Mouse (Mus musculus): ENCODE results near the gene Tnnt3.

The Tnnt3 gene

DNA sequence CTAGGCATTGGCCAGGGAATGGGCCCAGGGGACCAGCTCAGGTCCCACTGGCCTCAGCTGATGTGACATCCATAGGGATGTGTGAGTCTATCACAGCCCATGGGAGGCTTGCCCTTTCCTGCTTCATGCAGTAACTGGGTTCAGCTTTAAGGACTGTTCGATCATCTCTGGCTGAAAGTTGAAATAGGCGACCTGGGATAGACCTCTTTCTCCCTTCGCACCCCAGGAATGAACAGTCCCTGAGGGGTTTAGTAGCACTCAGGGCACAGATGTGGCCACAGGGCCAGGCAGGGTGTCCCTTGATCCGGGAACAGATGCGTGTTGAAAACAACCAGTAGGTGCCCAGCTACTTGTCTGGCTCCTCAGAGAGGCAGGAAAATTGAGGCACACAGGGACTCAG, 22.4 kb upstream of the Tnnt3 start:
- no peak for DNase-seq (ENCODE audit: low read depth, low spot score)

DNA sequence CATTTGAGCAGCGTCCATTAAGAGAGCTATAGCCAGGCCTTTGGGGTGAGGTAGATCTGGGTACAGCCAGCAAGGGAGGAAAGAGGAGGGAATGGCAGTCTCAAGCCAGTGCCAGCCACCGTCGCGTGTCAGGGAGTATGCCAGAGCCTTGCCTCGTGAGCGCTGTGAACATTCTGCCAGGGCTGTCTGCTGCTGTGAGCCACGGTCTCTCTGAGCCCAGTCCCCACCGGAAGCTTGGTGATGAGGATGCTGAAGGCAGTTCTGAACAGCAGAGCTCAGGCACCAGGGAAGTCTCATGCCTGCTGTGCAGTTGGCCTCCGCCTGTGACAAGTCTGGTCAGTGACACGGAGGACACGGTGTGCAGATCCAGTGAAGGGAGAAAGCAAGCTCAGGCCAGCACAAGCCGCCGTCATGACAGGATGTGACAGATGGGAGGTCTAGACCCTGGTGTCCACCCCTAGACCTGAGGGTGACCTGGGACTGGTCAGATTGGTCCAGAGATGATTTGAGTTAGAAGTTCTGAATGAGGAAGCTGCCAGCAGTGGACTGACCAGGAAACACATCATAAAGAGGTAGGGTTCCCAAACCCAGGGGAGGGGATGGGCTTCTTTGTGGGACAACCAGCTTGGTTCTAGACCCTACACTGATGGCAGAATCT, 21.7 kb upstream of the Tnnt3 start:
- no peak for DNase-seq (ENCODE audit: low read depth, low spot score)

DNA sequence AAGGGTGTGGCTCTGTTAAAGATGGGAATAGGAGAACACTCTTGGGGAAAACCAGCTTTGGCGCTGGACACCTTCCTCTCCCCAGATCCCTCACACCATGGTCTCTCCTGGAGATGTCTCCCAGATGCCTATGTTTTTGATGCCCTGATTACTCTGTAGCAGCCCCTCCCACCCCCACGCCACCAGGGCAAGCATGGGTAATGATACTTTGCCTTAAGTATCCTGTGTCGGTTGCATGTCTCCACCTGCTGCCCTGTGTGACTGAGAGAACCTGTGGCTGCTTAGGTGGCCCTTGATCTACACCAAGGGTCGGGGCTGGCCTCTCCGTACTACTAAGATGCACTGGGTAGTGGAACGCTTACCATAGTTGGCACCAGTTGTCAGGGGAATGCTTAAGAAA, 20.6 kb upstream of the Tnnt3 start:
- DNase-seq (ENCODE audit: low read depth, low spot score): no peak

DNA sequence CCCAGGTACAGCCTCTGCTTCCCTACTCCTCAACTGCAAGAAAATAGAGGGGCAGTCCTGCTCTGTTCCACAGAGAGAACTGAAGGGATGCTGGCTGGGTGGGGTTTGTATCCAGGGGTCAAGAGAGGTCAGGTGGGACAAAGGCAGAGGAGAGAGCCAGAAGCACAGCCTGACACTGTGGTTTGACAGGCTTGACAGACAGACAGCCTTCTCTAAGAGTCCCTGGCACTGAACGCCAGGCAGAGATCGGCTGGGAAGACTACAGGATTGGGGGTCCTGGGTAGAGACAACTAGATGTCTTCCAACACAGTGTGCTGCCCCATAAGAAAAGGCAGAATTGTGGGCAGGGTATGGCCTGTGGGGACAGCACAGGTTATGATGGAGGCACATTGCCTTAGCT, 20.1 kb upstream of the Tnnt3 start:
- no peak for DNase-seq (ENCODE audit: low read depth, low spot score)

DNA sequence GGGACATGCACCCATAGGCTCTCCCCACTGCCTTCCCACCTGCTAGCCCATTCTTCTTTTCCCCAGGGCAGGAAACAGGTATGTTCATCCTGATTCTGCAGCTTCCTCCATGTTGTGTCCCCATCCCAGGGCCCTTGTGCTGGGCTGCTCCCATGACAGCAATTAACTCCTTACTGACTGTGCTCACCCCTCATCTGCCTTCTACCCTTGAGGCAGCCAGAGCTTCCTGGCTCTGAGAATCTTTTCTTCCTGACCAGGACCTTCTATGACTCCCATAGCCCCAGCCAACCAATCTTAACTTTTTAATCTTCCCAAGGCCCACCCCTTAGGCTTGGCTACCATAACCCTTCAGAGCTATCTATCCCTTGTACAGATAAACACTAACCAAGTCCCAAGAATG, 19.3 kb upstream of the Tnnt3 start:
- no peak for DNase-seq (ENCODE audit: low read depth, low spot score)

DNA sequence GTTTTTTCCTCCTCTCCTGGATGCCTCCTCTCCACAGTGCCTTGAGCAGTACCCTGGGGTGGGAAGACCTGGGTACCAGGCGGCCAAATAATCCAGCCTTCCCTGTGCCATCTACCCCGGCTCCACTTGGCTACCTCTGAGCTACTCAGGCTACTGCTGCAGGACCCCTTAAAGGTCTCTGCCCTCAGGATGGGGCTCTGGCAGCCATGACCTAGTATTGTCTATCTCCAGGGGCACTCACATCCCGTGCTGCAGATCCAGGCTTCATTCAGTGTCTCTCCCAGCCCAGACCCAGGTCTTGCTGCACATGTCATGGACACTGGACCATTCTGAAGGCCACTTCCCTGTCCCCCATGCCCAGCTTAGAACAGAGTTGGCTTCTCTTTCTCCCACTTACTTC, 18.8 kb upstream of the Tnnt3 start:
- DNase-seq (ENCODE audit: low read depth, low spot score): no peak

DNA sequence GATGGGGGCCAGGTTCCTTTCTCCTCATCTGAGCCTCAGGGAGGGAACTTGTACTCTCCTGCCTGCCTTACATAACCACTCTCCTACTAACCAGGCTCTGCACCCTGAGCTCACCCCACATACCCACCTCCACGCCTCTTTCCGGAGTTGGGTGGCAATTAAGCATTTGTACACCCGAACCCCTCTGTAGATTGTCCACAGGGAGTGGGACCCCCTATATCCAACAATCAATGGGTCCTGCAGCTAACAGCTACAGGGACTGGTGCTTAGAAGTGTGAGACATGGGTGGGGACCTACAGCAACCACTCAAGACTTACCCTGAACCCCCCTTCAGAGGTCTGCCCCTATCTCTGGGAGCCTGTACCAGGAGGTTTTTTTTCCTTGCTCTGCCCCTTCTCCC, 18.0 kb upstream of the Tnnt3 start:
- no peak for DNase-seq (ENCODE audit: low read depth, low spot score)

DNA sequence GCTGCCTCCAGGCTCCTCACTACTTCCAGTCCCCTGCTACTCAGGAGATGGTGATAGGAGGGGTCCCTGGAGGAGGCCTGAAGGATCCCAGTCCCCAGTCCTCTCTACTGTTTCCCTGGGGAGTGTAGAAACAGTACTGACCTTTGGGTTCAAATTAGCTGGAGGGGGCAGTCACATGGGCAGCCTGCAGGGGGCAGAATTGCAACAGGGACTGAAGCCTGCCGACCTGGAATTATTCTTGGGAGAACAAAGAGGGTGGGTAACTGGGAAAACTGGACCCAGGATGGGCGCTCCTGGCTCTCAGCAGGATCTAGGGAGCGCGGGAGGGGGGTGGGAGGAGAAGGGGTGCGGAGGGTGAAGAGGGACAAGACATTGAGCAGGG, 17.5 kb upstream of the Tnnt3 start:
- peak; percentile 79 for DNase-seq (ENCODE audit: low read depth, low spot score)

DNA sequence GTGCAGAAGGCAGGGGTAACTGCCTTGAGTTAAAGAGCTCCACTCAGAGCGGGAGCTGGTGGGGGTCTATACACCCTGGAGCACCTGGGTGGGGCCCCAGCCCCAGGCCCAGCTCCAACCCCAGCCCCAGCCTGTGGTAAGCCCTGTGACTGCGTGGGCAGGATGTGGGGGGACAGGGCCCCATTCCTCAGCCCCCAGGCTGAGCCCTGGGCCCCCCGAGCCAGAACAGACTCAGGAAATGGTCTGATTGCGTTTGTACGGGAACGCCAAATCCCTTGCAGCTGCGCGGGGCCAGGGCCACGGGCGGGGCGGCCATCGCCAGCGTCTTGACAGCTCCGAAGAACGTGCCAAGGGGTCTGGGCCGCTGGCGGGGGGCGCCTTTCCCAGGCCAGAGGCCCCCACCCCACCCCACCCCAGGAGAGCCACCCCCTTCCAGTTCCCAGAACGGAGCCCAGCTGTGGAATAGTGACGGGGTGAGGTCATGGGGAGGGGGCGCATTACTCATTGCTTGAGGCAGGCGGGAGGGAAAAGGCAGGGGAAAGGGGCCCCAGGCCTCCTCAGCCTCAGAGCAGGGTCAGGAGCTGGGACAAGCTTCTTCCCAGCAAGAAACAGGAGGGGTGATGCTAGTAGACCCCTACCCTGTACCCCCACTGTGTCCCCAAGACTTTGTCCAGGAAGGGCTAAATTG, 16.9 kb upstream of the Tnnt3 start:
- DNase-seq (ENCODE audit: low read depth, low spot score): peak; percentile 73

DNA sequence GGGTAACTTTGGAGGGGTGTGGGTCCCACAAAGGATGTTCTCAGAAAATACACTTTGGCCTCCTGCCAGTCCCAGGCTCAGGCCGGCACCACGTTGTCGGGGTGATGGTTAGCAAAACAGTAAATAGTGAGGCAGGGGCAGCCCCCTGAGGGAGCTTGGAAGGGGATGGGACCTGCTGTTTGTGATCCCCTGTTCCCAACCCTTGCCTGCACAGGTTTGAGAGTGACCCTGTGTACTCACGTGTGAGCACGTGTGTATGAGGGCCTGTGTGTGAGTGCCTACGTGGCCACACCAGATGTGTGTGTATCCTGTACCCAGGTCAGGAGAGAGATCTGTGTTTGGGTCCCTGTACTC, 16.4 kb upstream of the Tnnt3 start:
- peak; percentile 67 for DNase-seq (ENCODE audit: low read depth, low spot score)

DNA sequence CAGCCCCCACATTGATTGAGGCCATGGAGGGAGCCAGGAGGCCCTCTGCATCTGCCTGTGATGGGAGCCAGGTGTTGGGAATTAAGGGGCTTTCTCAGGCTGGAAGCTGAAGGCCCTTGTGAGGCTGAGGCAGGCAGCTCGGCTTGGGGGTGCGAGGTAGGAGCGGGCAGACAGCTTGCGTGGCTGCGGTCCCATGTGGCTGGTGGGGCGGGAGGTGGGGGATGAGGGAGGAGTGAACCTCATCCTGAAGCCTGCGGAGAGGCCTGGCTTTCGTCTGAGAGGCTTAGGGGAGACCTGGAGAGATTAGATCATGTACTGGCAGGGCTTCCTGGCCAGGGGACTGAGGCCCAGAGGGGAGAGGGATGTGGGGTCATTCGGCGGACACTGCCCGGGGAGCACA, 15.5 kb upstream of the Tnnt3 start:
- peak; percentile 50 for DNase-seq (ENCODE audit: low read depth, low spot score)

DNA sequence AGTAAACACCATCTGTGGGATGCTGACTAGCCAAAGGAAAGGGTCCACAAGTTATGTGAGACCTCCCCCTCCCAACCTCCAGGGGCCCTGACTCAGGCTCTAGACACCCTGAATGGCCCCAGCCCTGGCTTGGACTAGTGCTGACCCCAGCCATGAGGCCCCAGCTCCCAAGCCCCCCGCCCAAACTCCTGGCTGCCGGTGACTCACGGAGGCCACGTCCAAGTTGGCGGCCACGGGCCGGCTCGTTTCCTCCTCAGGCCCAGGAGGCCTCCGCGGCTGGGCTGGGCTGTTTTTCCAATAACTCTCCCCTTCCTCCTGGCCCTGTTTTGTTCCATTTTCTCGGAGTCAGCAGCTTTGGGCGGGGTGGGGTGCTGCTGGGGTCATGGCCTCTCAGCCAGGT, 13.9 kb upstream of the Tnnt3 start:
- no peak for DNase-seq (ENCODE audit: low read depth, low spot score)

DNA sequence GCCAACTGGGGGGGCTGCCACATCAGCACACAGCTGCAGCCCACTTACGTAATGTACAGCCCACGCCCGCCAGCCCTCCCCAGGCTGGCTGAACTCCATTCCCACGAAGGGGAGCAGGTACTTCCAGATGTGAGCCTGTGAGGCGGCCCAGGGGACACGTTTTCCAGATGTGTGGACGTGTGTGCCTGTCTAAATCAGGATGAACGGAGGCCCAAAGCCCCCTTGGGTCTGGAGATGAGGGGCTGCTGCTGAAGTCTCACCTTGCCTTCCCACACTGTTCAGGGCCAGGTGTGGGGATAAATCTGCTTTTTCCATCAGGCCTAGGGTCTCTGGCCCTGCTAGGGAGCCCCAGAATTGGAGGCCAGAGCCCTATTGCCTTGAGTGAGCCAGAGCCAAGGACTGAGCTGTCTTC, 11.9 kb upstream of the Tnnt3 start:
- peak; percentile 62 for DNase-seq (ENCODE audit: low read depth, low spot score)

DNA sequence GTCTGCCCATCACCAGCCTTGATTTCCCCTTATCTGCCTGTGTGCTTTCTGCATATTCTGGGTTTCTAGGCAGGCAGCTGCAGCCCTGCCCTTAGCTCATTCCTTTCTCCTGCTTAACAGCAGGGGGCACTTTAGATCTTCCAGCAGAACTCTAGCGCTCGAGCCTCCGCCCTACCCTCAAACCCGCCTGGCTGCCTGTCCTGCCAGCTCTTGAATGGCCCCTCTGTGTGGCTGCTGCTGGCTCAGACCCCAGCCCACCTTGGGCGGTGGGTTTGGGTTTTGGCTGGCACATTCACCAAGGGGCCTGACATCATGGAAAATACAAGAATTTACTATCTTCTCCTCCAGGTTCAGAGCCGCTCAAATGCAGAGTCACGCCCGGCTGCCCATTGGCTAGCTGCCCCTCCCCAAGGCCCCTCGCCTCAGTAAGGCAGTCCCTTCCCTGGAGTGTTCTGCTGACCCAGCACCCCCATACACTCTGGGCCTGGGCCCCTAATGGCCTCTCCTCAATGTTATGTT, 11.2 kb upstream of the Tnnt3 start:
- peak; percentile 81 for DNase-seq (ENCODE audit: low read depth, low spot score)

DNA sequence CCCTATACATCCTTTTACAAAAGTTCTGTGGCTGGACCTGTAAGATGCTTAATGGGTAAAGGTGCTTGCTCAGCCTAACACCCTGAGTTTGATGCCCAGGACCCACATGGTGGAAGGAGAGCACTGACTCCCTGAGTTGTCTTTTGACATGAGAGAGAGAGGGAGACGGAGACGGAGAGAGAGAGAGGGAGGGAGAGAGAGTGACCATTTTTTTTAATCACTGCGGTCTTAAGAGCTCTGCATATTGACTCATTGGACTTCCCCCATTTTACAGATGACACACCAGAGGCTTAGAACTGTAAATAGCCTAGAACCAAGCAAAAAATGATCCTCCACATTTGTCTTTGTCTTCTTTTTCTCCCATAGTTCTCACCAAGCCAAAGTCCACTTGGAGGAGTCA, 10.6 kb upstream of the Tnnt3 start:
- no peak for DNase-seq (ENCODE audit: low read depth, low spot score)

DNA sequence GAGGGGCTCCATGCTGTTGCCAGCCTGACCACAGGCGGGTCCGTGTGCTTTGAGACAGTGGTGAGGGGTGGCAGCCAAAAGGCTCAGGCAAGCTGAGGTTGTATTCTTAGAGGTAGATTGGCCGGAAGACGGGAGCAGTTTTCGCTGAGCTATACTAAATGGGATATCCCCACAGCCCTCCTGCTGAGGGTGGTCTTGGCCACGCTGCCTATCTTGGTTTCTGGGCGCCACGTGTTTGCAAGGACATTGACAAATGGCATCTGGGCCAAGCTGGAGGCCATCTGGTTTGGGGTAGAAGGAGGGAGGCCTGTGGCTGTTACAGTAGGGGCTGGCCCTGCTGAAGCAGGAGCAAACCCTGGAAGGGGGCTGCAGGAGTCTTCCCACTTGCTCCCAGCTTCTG, 5.1 kb upstream of the Tnnt3 start:
- peak; percentile 42 for DNase-seq (ENCODE audit: low read depth, low spot score)

DNA sequence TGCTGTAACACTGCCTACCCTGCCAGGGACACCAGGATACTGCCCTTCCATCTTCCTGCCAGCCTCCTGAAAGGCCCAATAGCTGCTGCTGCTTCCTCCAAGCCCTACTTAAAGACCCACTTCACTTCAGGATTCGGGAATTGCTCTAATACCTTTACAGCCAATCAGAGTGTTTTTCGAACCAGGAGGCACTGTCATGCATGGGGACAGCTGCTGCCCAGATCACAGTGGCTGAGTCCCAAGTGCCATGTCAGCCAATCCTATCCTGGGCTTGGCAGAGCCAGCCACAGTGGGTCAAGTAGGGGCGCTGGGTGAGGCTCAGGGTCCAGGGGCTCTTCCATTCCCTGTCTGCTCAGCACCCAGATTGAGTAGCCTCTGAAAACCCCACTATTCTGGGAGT, 2.5 kb upstream of the Tnnt3 start:
- DNase-seq (ENCODE audit: low read depth, low spot score): no peak

DNA sequence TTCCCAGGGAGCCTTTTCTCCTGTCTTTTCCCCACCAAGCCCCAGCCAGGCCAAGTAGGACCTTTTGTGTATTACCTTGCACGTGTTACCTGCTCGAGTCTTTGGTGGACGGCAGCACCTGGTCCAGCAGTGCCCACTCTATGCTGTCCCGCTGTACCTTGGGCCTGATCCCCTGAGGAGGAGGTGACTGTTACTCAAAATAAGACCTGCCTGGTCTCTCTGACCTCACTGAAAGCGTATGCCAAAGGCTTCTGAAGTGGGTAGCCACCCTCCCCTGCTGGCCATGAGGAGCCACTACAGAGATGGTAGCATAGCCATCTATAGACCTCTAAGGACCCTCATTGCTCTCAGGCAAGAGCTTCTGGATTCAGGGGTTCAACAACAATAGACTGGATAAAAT, 1.8 kb upstream of the Tnnt3 start:
- no peak for DNase-seq (ENCODE audit: low read depth, low spot score)

DNA sequence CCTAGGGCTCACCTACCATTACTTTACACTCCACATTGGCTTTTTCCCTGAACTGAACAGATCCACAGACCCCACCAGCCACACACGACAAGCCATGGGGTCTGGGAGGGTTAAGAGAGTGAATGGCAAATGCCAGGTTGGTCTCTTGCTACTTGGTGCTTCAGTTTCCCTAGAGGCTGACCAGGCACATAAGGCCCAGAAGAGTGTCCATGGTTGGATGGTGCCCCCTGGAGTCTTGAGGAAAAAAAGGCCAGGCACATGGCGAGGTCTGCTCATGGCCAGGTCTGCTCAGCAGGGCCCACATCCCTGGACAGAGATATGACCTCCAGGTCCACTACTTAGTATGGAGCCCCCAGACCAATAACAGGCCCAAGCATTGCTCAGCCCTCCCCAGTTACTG, 861 bp upstream of the Tnnt3 start:
- DNase-seq (ENCODE audit: low read depth, low spot score): no peak

DNA sequence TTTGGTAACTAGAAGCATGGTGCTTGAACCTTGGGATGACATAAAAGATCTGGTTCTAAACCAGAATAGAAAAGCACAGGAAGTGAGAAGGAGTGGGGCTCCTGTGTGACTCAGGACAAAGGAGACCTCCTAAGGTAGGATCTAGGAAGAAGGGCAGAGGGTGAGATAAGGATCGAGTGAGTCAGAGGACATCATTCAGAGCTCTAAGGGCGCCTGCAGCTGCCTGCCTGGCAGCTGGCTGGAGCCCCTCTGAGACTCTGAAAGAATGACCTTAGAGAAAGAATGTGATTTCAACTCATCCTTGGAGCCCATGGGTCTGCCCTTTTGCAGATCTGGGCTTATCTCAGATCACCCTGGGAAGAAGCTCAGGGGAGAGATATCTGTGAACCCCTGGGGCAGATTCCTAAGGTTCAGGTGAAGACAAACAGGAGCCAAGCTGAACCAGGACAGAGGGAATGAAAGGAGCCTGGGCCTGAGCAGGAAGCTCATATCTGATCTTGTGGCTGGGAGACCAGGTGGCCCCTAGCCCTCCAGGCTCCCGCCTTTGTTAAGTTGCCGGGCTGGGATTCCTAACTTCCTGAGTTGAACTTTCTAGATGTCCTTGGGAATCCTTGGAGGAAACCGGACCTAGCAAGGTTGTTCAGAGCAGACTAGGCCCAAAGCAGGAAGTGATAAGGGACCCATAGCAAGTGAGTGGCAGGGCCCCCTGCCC, 530 bp downstream of the Tnnt3 start:
- DNase-seq (ENCODE audit: low read depth, low spot score): no peak

DNA sequence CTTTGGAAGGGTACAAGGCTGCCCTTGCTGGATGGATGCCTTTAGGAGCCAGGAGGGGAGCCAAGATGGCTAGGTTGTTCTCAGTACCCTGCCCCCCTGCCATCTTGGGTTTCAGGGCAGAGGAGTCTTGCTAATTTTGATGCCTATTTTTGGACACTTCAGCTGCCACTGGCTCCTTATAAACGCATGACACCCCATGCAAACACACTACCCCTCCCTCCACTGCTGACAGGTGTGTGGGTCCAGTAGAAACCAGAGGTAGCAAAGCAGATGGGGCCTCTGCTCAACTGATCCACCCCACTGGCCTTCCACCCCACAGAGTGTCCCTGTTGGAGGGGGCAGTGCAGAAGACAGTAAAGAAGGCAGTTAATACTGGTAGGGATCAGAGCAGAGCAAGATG, 1.4 kb downstream of the Tnnt3 start:
- DNase-seq (ENCODE audit: low read depth, low spot score): no peak

DNA sequence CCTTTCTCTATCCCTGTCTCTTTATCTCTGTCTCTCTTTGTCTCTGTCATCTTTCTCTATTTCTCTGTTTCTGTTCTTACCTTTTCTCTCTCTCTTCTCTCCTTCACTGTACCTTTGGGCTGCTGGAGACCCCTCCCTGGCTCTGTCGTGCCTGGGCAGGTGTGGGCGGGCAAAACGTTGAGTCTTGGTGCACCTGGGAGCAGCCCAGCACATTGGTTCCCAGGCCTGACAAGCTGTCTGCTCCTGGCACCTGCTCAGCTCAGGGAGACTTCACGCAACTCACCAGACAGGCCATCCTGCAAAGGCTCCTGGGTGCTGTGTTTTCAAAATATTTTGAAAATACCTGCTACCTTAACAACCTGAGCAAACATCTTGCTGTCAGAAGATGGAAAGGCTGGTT, 4.6 kb downstream of the Tnnt3 start:
- no peak for DNase-seq (ENCODE audit: low read depth, low spot score)

DNA sequence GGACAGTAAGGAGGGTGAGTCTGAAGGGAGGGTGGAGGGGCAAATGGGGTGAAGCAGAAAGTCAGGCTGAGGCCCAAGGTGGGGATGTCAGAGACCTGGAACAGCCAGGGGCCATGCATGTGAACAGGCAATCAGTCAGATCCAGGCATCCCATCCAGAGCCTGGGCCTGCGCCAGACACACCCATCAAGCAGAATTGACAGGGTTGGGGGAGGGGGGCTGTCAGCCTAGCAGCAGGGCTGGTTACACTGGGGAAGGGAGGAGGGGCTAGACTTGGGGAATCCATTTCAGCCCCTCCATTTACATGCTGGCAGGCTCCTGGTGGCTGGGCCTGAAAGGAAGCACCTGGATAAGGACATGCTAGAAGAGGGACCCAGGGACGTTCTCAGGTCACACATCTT, 7.3 kb downstream of the Tnnt3 start:
- DNase-seq (ENCODE audit: low read depth, low spot score): peak; percentile 36
